Mouse (Mus musculus) MEL (cell line): ENCODE data around the gene Afap1l2.

Experiments
- CHD1 ChIP-seq: IDR thresholded peaks from 2 replicates; pipeline ENCODE4 v1.6.1; 2012; ENCODE audit warnings: low read depth, mild to moderate bottlenecking, inconsistent platforms, low read length, improper control_type of control experiment
- CTCF ChIP-seq, 3 experiments: IDR thresholded peaks in 2 of 3; conservative IDR thresholded peaks in 1 of 3; 2 replicates each; pipeline ENCODE4 v1.5.1; 2011 to 2012; ENCODE audit warnings: low read length in 3 of 3, low read depth in 2 of 3, mild to moderate bottlenecking in 2 of 3, improper control_type of control experiment in 1 of 3, inconsistent platforms in 1 of 3, mixed read lengths in 1 of 3, moderate library complexity in 1 of 3; ENCODE audit not compliant: control insufficient read depth in 1 of 3, insufficient read depth in 1 of 3, poor library complexity in 1 of 3, severe bottlenecking in 1 of 3
- HCFC1 ChIP-seq: IDR thresholded peaks from 2 replicates; pipeline ENCODE4 v1.6.1; 2012; ENCODE audit warnings: low read depth, mild to moderate bottlenecking, inconsistent platforms, low read length, improper control_type of control experiment, moderate library complexity
- POLR2A ChIP-seq, 2 experiments: IDR thresholded peaks; 2 replicates each; pipeline ENCODE4 v1.6.1; 2011 to 2012; ENCODE audit warnings: low read length in 2 of 2, mild to moderate bottlenecking in 2 of 2, control low read depth in 1 of 2, improper control_type of control experiment in 1 of 2, low read depth in 1 of 2, moderate library complexity in 1 of 2; ENCODE audit not compliant: control insufficient read depth in 1 of 2, insufficient read depth in 1 of 2, poor library complexity in 1 of 2
- USF2 ChIP-seq, 2 experiments: IDR thresholded peaks; 2 replicates each; pipeline ENCODE4 v1.6.1; 2011 to 2012; ENCODE audit warnings: improper control_type of control experiment in 2 of 2, low read length in 2 of 2, borderline replicate concordance in 1 of 2, inconsistent platforms in 1 of 2, low read depth in 1 of 2, mild to moderate bottlenecking in 1 of 2; ENCODE audit not compliant: insufficient read depth in 1 of 2

DNA sequence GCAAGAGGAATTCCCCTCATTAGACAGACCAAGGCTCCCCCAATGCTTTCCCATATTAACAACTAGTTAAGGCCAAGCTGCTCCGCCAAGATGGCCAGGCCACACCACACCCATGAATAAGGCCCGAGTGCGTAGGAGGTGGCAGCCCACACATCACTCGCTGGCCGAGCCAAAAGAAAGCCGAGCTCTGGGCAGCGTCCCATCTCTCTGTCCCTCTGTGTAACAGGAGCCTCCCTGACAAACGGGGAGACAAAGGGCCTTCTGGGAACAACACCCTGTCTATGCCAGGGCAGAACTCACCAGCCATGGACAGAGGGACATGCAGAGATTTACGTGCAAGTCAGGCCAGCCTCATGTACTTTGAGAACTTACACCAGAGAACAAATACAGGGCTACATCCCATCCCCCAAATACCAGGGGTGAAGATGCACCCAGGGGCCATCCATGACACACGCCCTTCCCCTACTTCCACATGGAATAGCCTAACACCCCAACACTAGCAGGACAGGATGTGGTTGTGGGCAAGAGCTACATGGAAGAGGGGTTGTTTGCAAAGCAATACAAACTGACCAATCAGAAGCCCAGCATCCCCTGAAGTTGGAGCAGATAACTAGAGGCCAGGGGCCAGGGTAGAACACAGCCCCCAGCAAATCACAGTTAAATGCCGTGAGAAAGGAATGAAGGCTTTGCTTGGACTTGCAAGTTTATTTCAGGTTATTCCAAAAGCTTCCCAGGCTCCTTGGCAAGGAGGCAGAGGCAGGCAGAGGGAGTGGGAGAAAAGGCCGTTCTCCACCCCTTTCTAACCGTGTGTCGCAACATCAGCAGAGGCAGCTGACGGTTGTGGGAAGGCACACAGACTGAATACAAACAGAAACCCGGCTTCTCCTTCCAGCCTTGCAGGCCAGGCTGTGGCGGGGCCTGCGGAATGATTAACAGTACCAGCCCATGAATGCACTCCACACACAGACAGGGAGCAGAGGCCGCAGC lies 30.8 kb downstream of the Afap1l2 start:
- TF ChIP-seq HCFC1, result no peak
- TF ChIP-seq POLR2A (IDR thresholded peaks at IDR 0.05; ENCODE audit: control insufficient read depth in 1 of 2, insufficient read depth in 1 of 2, low read depth in 1 of 2, low read length in 2 of 2, poor library complexity in 1 of 2), result no peak
- no peak for TF ChIP-seq CHD1
- no peak for TF ChIP-seq CTCF (IDR thresholded peaks at IDR 0.05 in 2 of 3, conservative IDR thresholded peaks at IDR 0.05 in 1 of 3; ENCODE audit: control insufficient read depth in 1 of 3, insufficient read depth in 1 of 3, low read depth in 2 of 3, low read length in 3 of 3, poor library complexity in 1 of 3, severe bottlenecking in 1 of 3)
- no peak for TF ChIP-seq USF2 (IDR thresholded peaks at IDR 0.05; ENCODE audit: borderline replicate concordance in 1 of 2, insufficient read depth in 1 of 2, low read depth in 1 of 2, low read length in 2 of 2)
